Mouse (Mus musculus): ENCODE measurements around the gene Daam1. TPM values are rescaled to one million over a fixed set of nuclear protein-coding genes. Genes with fewer than 3 reads are reported as not detected.
"Not testable (repeated sequence)": the region's sequence is repeated elsewhere in the genome, so short reads cannot be mapped to it uniquely, and the experiment has no call there.

Gene Daam1
- polyA plus RNA-seq, 1 experiment, result 4.5 TPM

GRCm38 (mm10) chr12:71834041-71834440 lies 3.2 kb downstream of the Daam1 start:
- DNase-seq (ENCODE audit: low read depth), result no peak

- DNase-seq (ENCODE audit: low read depth), result no peak
Measured at GRCm38 (mm10) chr12:71835966-71836668, 5.2 kb downstream of the Daam1 start.

GRCm38 (mm10) chr12:71836776-71837175 lies 5.9 kb downstream of the Daam1 start:
- peak; percentile 82 for DNase-seq (ENCODE audit: low read depth)

GRCm38 (mm10) chr12:71837576-71837975 lies 6.7 kb downstream of the Daam1 start:
- DNase-seq (ENCODE audit: low read depth), result no peak

GRCm38 (mm10) chr12:71838230-71838629 lies 7.4 kb downstream of the Daam1 start:
- no peak for DNase-seq (ENCODE audit: low read depth)

GRCm38 (mm10) chr12:71839653-71840052 lies 8.8 kb downstream of the Daam1 start:
- DNase-seq (ENCODE audit: low read depth), result no peak

- no peak for DNase-seq (ENCODE audit: low read depth)
Measured at GRCm38 (mm10) chr12:71840430-71841186, 9.7 kb downstream of the Daam1 start.

GRCm38 (mm10) chr12:71842006-71842405 lies 11.1 kb downstream of the Daam1 start:
- DNase-seq (ENCODE audit: low read depth), result no peak

- no peak for DNase-seq (ENCODE audit: low read depth)
Measured at GRCm38 (mm10) chr12:71842588-71842987, 11.7 kb downstream of the Daam1 start.

GRCm38 (mm10) chr12:71845486-71845885 lies 14.6 kb downstream of the Daam1 start:
- no peak for DNase-seq (ENCODE audit: low read depth)

GRCm38 (mm10) chr12:71846416-71846815 lies 15.5 kb downstream of the Daam1 start:
- not testable (repeated sequence) for DNase-seq (ENCODE audit: low read depth)

GRCm38 (mm10) chr12:71847024-71847423 lies 16.1 kb downstream of the Daam1 start:
- DNase-seq (ENCODE audit: low read depth), result not testable (repeated sequence)

- DNase-seq (ENCODE audit: low read depth), result no peak
Measured at GRCm38 (mm10) chr12:71847617-71848016, 16.7 kb downstream of the Daam1 start.

GRCm38 (mm10) chr12:71848037-71848776 lies 17.3 kb downstream of the Daam1 start:
- DNase-seq (ENCODE audit: low read depth), result no peak

- no peak for DNase-seq (ENCODE audit: low read depth)
Measured at GRCm38 (mm10) chr12:71849051-71849450, 18.2 kb downstream of the Daam1 start.

- no peak for DNase-seq (ENCODE audit: low read depth)
Measured at GRCm38 (mm10) chr12:71850135-71850534, 19.3 kb downstream of the Daam1 start.

- no peak for DNase-seq (ENCODE audit: low read depth)
Measured at GRCm38 (mm10) chr12:71852678-71853077, 21.8 kb downstream of the Daam1 start.

GRCm38 (mm10) chr12:71853694-71854093 lies 22.8 kb downstream of the Daam1 start:
- DNase-seq (ENCODE audit: low read depth), result no peak

GRCm38 (mm10) chr12:71854191-71854590 lies 23.3 kb downstream of the Daam1 start:
- no peak for DNase-seq (ENCODE audit: low read depth)

GRCm38 (mm10) chr12:71855730-71856479 lies 25.0 kb downstream of the Daam1 start:
- no peak for DNase-seq (ENCODE audit: low read depth)

GRCm38 (mm10) chr12:71856480-71856754 lies 25.5 kb downstream of the Daam1 start:
- no peak for DNase-seq (ENCODE audit: low read depth)

- no peak for DNase-seq (ENCODE audit: low read depth)
Measured at GRCm38 (mm10) chr12:71859096-71859495, 28.2 kb downstream of the Daam1 start.

All from gonadal fat pad, adult 2 months (tissue).